Mouse (Mus musculus) intestine, embryonic 14.5 days (tissue): Measurements from ENCODE around the gene Jchain. TPM values are rescaled to one million over a fixed set of nuclear protein-coding genes. Genes with fewer than 3 reads are reported as not detected.
A peak's percentile ranks its signal among the peaks of the same experiment; 100 is the strongest.

Experiments
- ATAC-seq: fragments of 200-750 bp; cut with Nextera tagmentation; replicated peaks from 2 replicates; pipeline ENCODE4 v1.8.0; 2017; ENCODE audit warnings: low read depth, moderate number of reproducible peaks, moderate TSS enrichment, moderate library complexity; ENCODE audit not compliant: low FRiP score, low TSS enrichment
- DNase-seq: peaks from one replicate; pipeline ENCODE4 v3.0.0-alpha.2; 2018; ENCODE audit warnings: low spot score
- H3K27ac ChIP-seq: fragments of 300-500 bp; sonication (generic); 2 replicates; pipeline ENCODE4 v1.5.1; 2014; ENCODE audit warnings: low read depth, mild to moderate bottlenecking, control low read depth
- H3K27me3 ChIP-seq: fragments of 300-500 bp; sonication (generic); replicated peaks from 2 replicates; pipeline ENCODE4 v1.6.1; 2014; ENCODE audit warnings: low read length, control low read depth; ENCODE audit not compliant: control insufficient read depth, insufficient read depth
- H3K36me3 ChIP-seq: fragments of 300-500 bp; sonication (generic); 2 replicates; pipeline ENCODE4 v1.6.1; 2014; ENCODE audit warnings: low read length, control low read depth; ENCODE audit not compliant: control insufficient read depth, insufficient read depth
- H3K4me1 ChIP-seq: fragments of 300-500 bp; sonication (generic); replicated peaks from 2 replicates; pipeline ENCODE4 v1.6.1; 2014; ENCODE audit warnings: low read length, control low read depth, mixed read lengths; ENCODE audit not compliant: control insufficient read depth, insufficient read depth
- H3K4me2 ChIP-seq: fragments of 300-500 bp; sonication (generic); 2 replicates; pipeline ENCODE4 v1.6.1; 2014; ENCODE audit warnings: low read length
- H3K4me3 ChIP-seq: fragments of 300-500 bp; sonication (generic); 2 replicates; pipeline ENCODE4 v1.5.1; 2014; ENCODE audit warnings: low read depth, low read length, control low read depth, mixed read lengths
- H3K9ac ChIP-seq: fragments of 300-500 bp; sonication (generic); 2 replicates; pipeline ENCODE4 v1.6.1; 2014; ENCODE audit warnings: mild to moderate bottlenecking, low read length
- H3K9me3 ChIP-seq: fragments of 300-500 bp; sonication (generic); 2 replicates; pipeline ENCODE4 v1.6.1; 2016; ENCODE audit warnings: low read length, control low read depth; ENCODE audit not compliant: control insufficient read depth
- WGBS: fragments of 180-500 bp; shearing (Covaris S2); extraction: QIAGEN DNeasy Blood & Tissue Kit; methylation state at CpG from one replicate; pipeline ENCODE4 v1.1.7; 2014; 5-methylcytosine and 5-hydroxymethylcytosine counted together
- polyA plus RNA-seq: library from polyadenylated mRNA; unstranded; fragments of >200 nt; fragmentation: Nextera tagmentation; extraction: Ambion mirVana; gene quantifications from 2 replicates; pipeline ENCODE4 v1.2.1, GENCODE M21; 2014

Jchain gene
- polyA plus RNA-seq: 0.17 TPM in 1 of 2 replicates, not detected in the other

- Histone ChIP-seq H3K4me3 (no peak within 1 kb of the TSS), H3K9ac (no peak within 1 kb of the TSS), H3K27ac (no peak within 1 kb of the TSS), H3K27me3 (no peaks in the 10 kb centered on the region), H3K4me1 (no peaks in the 10 kb centered on the region), H3K9me3 (no peaks in the 10 kb centered on the region), H3K4me2 (no peak within 1 kb of the TSS), H3K36me3 (no peaks in the 10 kb centered on the region)
- ATAC-seq: no peak
- DNase-seq: no peak
- 87% methylated on average over 3 of the region's 3 CpGs for WGBS
These were observed at the start of gene Jchain for GRCm38 (mm10) chr5:88527657-88528056. TSS of gene Jchain (minus strand) at chr5:88527891.

GRCm38 (mm10) chr5:88575506-88576338, 48.0 kb upstream of the Jchain start:
- Histone ChIP-seq H3K27me3 (no peaks in the 10 kb centered on the region), H3K27ac (peak overlapping the region; percentile 47; the same call in 1 of the 2 replicates), H3K9ac (no peak overlapping the region), H3K4me1 (peaks cover 5% of the 10 kb centered on the region; the same call in 1 of the 2 replicates), H3K9me3 (no peaks in the 10 kb centered on the region), H3K36me3 (no peaks in the 10 kb centered on the region), H3K4me3 (no peak overlapping the region), H3K4me2 (no peak overlapping the region)
- ATAC-seq: peak; percentile 87
- 66% methylated on average over 3 of the region's 3 CpGs for WGBS
- DNase-seq: no peak

GRCm38 (mm10) chr5:88574829-88575228, 47.1 kb upstream of the Jchain start:
- no peak overlapping the region for H3K9ac ChIP-seq
- no peak overlapping the region for H3K27ac ChIP-seq
- 86% methylated on average over 3 of the region's 3 CpGs for WGBS
- ATAC-seq: no peak
- H3K36me3 ChIP-seq: no peaks in the 10 kb centered on the region
- no peak for DNase-seq
- H3K4me3 ChIP-seq: no peak overlapping the region
- H3K4me1 ChIP-seq: peaks cover 5% of the 10 kb centered on the region; the same call in 1 of the 2 replicates
- H3K27me3 ChIP-seq: no peaks in the 10 kb centered on the region
- H3K9me3 ChIP-seq: no peaks in the 10 kb centered on the region
- H3K4me2 ChIP-seq: no peak overlapping the region

- peaks cover 10% of the 10 kb centered on the region; the same call in 1 of the 2 replicates for H3K4me1 ChIP-seq
- H3K9me3 ChIP-seq: no peaks in the 10 kb centered on the region
- no peak overlapping the region for H3K4me3 ChIP-seq
- DNase-seq: no peak
- H3K27me3 ChIP-seq: no peaks in the 10 kb centered on the region
- WGBS: 87% methylated on average over 3 of the region's 3 CpGs
- no peak overlapping the region for H3K27ac ChIP-seq
- H3K4me2 ChIP-seq: no peak overlapping the region
- H3K9ac ChIP-seq: no peak overlapping the region
- ATAC-seq: no peak
- no peaks in the 10 kb centered on the region for H3K36me3 ChIP-seq
These were observed 41.9 kb upstream of the Jchain start for GRCm38 (mm10) chr5:88569541-88569940.

- WGBS: 4% methylated on average over 14 of the region's 14 CpGs
These were observed 38.5 kb upstream of the Jchain start for GRCm38 (mm10) chr5:88566034-88566841.

GRCm38 (mm10) chr5:88565148-88566033, 37.7 kb upstream of the Jchain start:
- no peaks in the 10 kb centered on the region for H3K27me3 ChIP-seq
- under 1% methylated on average over 81 of the region's 119 CpGs for WGBS
- peak; percentile 76 for ATAC-seq

More at GRCm38 (mm10) chr5:88566034-88566841, 38.5 kb upstream of the Jchain start:
- no peaks in the 10 kb centered on the region for H3K36me3 ChIP-seq
- DNase-seq: no peak
- peaks cover 10% of the 10 kb centered on the region; the same call in 1 of the 2 replicates for H3K4me1 ChIP-seq
- H3K4me2 ChIP-seq: peak overlapping the region; percentile 76
- peak overlapping the region; percentile 70 for H3K9ac ChIP-seq
- no peak; the same call in 1 of the 2 replicates for ATAC-seq
- H3K4me3 ChIP-seq: peak overlapping the region; percentile 76
- H3K9me3 ChIP-seq: no peaks in the 10 kb centered on the region
- H3K27ac ChIP-seq: peak overlapping the region; percentile 77; the same call in 1 of the 2 replicates
- no peaks in the 10 kb centered on the region for H3K27me3 ChIP-seq

GRCm38 (mm10) chr5:88564501-88565147, 36.9 kb upstream of the Jchain start, which contains the start of gene Rufy3:
TSS of gene Rufy3 (plus strand) at chr5:88565040.
- Histone ChIP-seq H3K9ac (peak within 1 kb of the TSS; percentile 70), H3K4me2 (peak within 1 kb of the TSS; percentile 76), H3K27me3 (no peaks in the 10 kb centered on the region), H3K9me3 (no peaks in the 10 kb centered on the region), H3K36me3 (no peaks in the 10 kb centered on the region), H3K27ac (peak within 1 kb of the TSS; percentile 77), H3K4me1 (peaks cover 10% of the 10 kb centered on the region; the same call in 1 of the 2 replicates), H3K4me3 (peak within 1 kb of the TSS; percentile 76)
- under 1% methylated on average over 68 of the region's 71 CpGs for WGBS
- peak; percentile 91 for ATAC-seq
- peak; percentile 83 for DNase-seq

More at GRCm38 (mm10) chr5:88565148-88566033, 37.7 kb upstream of the Jchain start:
- peaks cover 10% of the 10 kb centered on the region; the same call in 1 of the 2 replicates for H3K4me1 ChIP-seq
- peak; percentile 80 for DNase-seq
- peak overlapping the region; percentile 76 for H3K4me2 ChIP-seq
- peak overlapping the region; percentile 77 for H3K27ac ChIP-seq
- peak overlapping the region; percentile 70 for H3K9ac ChIP-seq
- no peaks in the 10 kb centered on the region for H3K9me3 ChIP-seq
- peak overlapping the region; percentile 76 for H3K4me3 ChIP-seq
- H3K36me3 ChIP-seq: no peaks in the 10 kb centered on the region
